Mouse (Mus musculus): ENCODE data around the gene Crocc.

DNA sequence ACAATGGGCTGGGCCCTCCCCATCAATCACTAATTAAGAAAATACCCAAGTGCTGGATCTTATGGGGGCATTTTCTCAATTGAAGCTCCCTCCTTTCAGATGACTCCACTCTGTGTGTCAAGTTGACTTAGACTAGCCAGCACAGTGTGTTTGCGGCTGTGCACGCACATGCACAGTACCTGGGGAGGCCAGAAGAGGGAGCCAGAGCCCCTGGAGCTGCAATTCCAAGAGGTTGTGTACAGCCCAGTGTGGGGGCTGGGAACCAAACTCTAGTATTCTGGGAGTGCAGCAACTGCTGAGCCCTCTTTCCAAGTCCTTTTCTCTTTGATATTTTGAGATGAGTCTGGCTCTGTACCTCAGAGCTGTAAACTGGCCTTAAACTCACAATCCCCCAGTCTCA lies 78.7 kb downstream of the Crocc start:
- TF ChIP-seq POLR2A (IDR thresholded peaks at IDR 0.05; ENCODE audit: low read depth, low read length): no peak
- TF ChIP-seq CTCF (IDR thresholded peaks at IDR 0.05; ENCODE audit: extremely low read depth, insufficient read length, insufficient replicate concordance, low read depth, low read length): peak; percentile 37; the same call in 1 of the 2 replicates
